Mouse (Mus musculus) liver, adult 2 months (tissue): ENCODE results near the gene 4932438H23Rik.

Experiments used
- CTCF ChIP-seq: fragments of 200-500 bp; IDR thresholded peaks from 2 replicates; pipeline ENCODE4 v1.5.1; 2011; ENCODE audit warnings: low read depth, low read length, control low read depth
- POLR2A ChIP-seq: fragments of 200-500 bp; IDR thresholded peaks from 2 replicates; pipeline ENCODE4 v1.6.1; 2011; ENCODE audit warnings: low read length, control low read depth; ENCODE audit not compliant: insufficient read depth; ENCODE audit errors: extremely low read depth

DNA sequence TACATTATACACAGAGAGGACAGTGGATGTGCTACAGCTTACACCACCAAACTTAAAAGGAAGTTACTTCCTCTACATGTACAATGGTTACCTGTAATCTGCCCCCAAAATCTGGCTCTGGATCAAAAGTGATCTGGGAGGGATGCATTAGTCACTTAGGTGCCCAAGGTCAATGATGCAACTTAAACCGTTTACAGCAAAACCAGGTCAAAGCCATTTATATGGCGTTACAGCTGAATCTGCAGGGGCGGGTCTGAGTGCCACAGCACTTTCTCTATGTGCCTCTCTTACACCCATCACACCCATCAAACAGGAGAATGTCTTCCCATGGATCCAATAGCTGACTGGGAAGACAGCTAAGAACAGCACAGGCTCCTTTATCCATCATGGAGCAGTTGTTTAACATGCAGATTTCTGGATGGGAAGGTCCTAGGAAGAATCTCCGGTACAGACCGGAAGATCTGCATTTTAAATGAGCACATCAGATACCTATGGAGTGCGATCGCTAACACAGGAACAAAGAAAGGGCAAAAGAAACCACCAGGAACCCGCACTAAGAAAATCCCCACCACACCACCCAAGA, 65.7 kb downstream of the 4932438H23Rik start:
- TF ChIP-seq POLR2A (no peak), CTCF (no peak)
